Mouse (Mus musculus): ENCODE measurements around the gene Stk39. TPM values are rescaled to one million over a fixed set of nuclear protein-coding genes. Genes with fewer than 3 reads are reported as not detected.

Stk39 gene
- polyA plus RNA-seq, 1 experiment from 2014 or later = 26.9 TPM

DNA sequence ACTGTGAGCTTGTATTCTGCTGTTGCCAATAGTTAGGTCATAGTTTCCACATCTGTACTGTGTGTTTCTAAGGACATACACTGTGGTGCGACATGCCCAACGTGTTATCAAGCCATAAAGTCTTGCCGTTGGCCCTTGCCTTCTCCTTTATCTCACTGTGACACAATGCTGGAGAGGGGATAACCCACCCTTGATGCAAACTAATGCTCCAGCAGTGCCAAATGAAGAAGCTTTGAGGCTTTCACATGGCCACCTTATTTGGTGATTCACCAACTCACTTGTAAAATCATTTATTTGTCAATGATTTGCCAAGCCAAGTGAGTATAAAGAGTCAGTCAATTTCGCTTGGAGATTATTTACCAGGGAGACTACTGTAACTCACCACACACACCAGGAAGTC, 46.0 kb downstream of the Stk39 start:
- Histone ChIP-seq H3K27me3 (replicated peaks; ENCODE audit: control insufficient read depth, insufficient read depth, low read length) (no peaks in the 10 kb centered on the region), H3K4me2 (ENCODE audit: low read depth, low read length) (no peak overlapping the region), H3K4me1 (ENCODE audit: control insufficient read depth, insufficient read depth, low read length) (no peaks in the 10 kb centered on the region), H3K27ac (replicated peaks; ENCODE audit: low read depth, low read length) (no peak overlapping the region), H3K9me3 (ENCODE audit: control insufficient read depth, low read length) (no peaks in the 10 kb centered on the region), H3K36me3 (ENCODE audit: control insufficient read depth, insufficient read depth, low read length) (no peaks in the 10 kb centered on the region), H3K9ac (ENCODE audit: low read depth, low read length) (no peak overlapping the region), H3K4me3 (ENCODE audit: low read depth, low read length) (no peak overlapping the region)
- 90% methylated on average over 4 of the region's 4 CpGs for WGBS
- no peak for ATAC-seq (ENCODE audit: low read depth)
- no peak for DNase-seq (ENCODE audit: low spot score)

DNA sequence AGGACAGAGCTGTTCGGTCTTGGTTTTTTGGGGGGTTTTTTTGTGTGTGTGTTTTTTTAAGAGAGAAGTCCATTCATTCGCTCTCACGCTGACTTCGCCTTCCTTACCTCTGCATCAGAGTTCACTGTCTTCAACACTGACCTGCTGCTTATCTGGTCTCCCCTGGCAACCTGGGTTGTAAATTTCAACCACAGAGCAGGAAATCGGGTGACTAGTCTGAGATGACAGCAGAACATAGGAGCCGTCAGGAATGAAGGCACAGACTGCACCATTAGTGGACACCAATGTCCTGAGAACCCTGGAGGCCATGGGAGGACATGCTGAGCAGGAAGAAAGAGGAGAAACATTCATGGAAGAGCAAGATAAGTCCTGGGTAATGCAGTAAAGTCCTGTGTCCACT, 51.1 kb downstream of the Stk39 start:
- no peaks in the 10 kb centered on the region for H3K27me3 ChIP-seq (replicated peaks; ENCODE audit: control insufficient read depth, insufficient read depth, low read length)
- no peak overlapping the region for H3K27ac ChIP-seq (replicated peaks; ENCODE audit: low read depth, low read length)
- H3K36me3 ChIP-seq (ENCODE audit: control insufficient read depth, insufficient read depth, low read length) = no peaks in the 10 kb centered on the region
- no peak overlapping the region for H3K4me2 ChIP-seq (ENCODE audit: low read depth, low read length)
- H3K9me3 ChIP-seq (ENCODE audit: control insufficient read depth, low read length) = no peaks in the 10 kb centered on the region
- DNase-seq (ENCODE audit: low spot score) (no peak), ATAC-seq (ENCODE audit: low read depth) (no peak)
- H3K4me3 ChIP-seq (ENCODE audit: low read depth, low read length) = no peak overlapping the region
- 76% methylated on average over 6 of the region's 6 CpGs for WGBS
- H3K9ac ChIP-seq (ENCODE audit: low read depth, low read length) = no peak overlapping the region
- H3K4me1 ChIP-seq (ENCODE audit: control insufficient read depth, insufficient read depth, low read length) = no peaks in the 10 kb centered on the region

- DNase-seq (ENCODE audit: low spot score) = no peak
- no peak overlapping the region for H3K4me2 ChIP-seq (ENCODE audit: low read depth, low read length)
- H3K27me3 ChIP-seq (replicated peaks; ENCODE audit: control insufficient read depth, insufficient read depth, low read length) = no peaks in the 10 kb centered on the region
- H3K9ac ChIP-seq (ENCODE audit: low read depth, low read length) = no peak overlapping the region
- no peaks in the 10 kb centered on the region for H3K36me3 ChIP-seq (ENCODE audit: control insufficient read depth, insufficient read depth, low read length)
- no peak for ATAC-seq (ENCODE audit: low read depth)
- no peak overlapping the region for H3K27ac ChIP-seq (replicated peaks; ENCODE audit: low read depth, low read length)
- no peak overlapping the region for H3K4me3 ChIP-seq (ENCODE audit: low read depth, low read length)
- WGBS = 88% methylated on average over 6 of the region's 6 CpGs
- H3K9me3 ChIP-seq (ENCODE audit: control insufficient read depth, low read length) = no peaks in the 10 kb centered on the region
- H3K4me1 ChIP-seq (ENCODE audit: control insufficient read depth, insufficient read depth, low read length) = no peaks in the 10 kb centered on the region
These were observed 51.8 kb downstream of the Stk39 start for GRCm38 (mm10) chr2:68420223-68420622.

DNA sequence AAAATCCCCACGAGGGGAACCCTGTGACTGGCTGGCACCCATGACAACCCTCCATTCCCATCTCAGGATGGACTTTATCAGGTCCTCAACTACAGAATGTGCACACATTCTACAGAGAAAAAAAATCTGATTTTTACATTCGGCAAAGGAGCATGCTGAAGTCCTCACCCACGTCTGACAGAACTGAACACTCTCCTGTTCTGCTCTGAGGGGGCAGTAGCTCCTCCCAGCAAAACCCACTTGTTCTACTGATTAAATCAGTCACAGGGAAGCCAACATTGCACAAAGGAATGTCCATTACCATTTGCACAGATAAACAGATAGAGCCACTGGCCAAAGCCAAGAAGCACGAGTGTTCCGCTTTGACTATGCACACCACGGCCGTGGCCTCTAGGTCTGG, 52.3 kb downstream of the Stk39 start:
- H3K9me3 ChIP-seq (ENCODE audit: control insufficient read depth, low read length) = no peaks in the 10 kb centered on the region
- DNase-seq (ENCODE audit: low spot score) (no peak), ATAC-seq (ENCODE audit: low read depth) (no peak)
- H3K4me1 ChIP-seq (ENCODE audit: control insufficient read depth, insufficient read depth, low read length) = no peaks in the 10 kb centered on the region
- no peaks in the 10 kb centered on the region for H3K27me3 ChIP-seq (replicated peaks; ENCODE audit: control insufficient read depth, insufficient read depth, low read length)
- no peak overlapping the region for H3K4me3 ChIP-seq (ENCODE audit: low read depth, low read length)
- no peak overlapping the region for H3K4me2 ChIP-seq (ENCODE audit: low read depth, low read length)
- H3K36me3 ChIP-seq (ENCODE audit: control insufficient read depth, insufficient read depth, low read length) = no peaks in the 10 kb centered on the region
- no peak overlapping the region for H3K27ac ChIP-seq (replicated peaks; ENCODE audit: low read depth, low read length)
- H3K9ac ChIP-seq (ENCODE audit: low read depth, low read length) = no peak overlapping the region
- WGBS = 85% methylated on average over 7 of the region's 7 CpGs

DNA sequence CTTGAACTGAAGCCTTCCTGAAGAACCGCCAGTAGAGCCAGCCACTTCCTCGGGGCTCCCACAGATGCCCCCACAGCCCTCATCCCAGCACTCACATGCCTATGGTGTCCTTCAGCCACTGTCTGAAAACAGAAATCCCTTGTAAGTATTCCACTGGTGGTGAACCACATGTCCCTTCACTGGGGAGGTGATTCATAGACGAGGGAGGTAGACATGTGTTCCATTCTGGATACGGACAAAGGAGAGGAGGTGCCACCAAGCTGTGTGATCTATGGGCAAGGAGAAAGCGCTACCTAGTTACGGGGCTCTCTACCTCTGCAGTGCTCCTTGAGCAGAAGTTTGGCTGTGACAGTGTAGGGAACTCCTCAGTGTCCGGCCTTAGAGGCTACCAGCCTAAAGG, 52.9 kb downstream of the Stk39 start:
- Histone ChIP-seq H3K9me3 (ENCODE audit: control insufficient read depth, low read length) (no peaks in the 10 kb centered on the region), H3K27me3 (replicated peaks; ENCODE audit: control insufficient read depth, insufficient read depth, low read length) (no peaks in the 10 kb centered on the region), H3K27ac (replicated peaks; ENCODE audit: low read depth, low read length) (no peak overlapping the region), H3K4me3 (ENCODE audit: low read depth, low read length) (no peak overlapping the region), H3K36me3 (ENCODE audit: control insufficient read depth, insufficient read depth, low read length) (no peaks in the 10 kb centered on the region), H3K4me2 (ENCODE audit: low read depth, low read length) (no peak overlapping the region), H3K9ac (ENCODE audit: low read depth, low read length) (no peak overlapping the region), H3K4me1 (ENCODE audit: control insufficient read depth, insufficient read depth, low read length) (no peaks in the 10 kb centered on the region)
- DNase-seq (ENCODE audit: low spot score) (no peak), ATAC-seq (ENCODE audit: low read depth) (no peak)
- 90% methylated on average over 7 of the region's 7 CpGs for WGBS

GRCm38 (mm10) chr2:68417081-68417480, 55.0 kb downstream of the Stk39 start:
- no peak for ATAC-seq (ENCODE audit: low read depth)
- WGBS = 89% methylated on average over 5 of the region's 5 CpGs

GRCm38 (mm10) chr2:68415691-68416090, 56.4 kb downstream of the Stk39 start:
- no peak for ATAC-seq (ENCODE audit: low read depth)
- Histone ChIP-seq H3K9me3 (ENCODE audit: control insufficient read depth, low read length) (no peaks in the 10 kb centered on the region), H3K36me3 (ENCODE audit: control insufficient read depth, insufficient read depth, low read length) (no peaks in the 10 kb centered on the region), H3K27me3 (replicated peaks; ENCODE audit: control insufficient read depth, insufficient read depth, low read length) (no peaks in the 10 kb centered on the region), H3K27ac (replicated peaks; ENCODE audit: low read depth, low read length) (no peak overlapping the region), H3K4me3 (ENCODE audit: low read depth, low read length) (no peak overlapping the region), H3K4me2 (ENCODE audit: low read depth, low read length) (no peak overlapping the region), H3K9ac (ENCODE audit: low read depth, low read length) (no peak overlapping the region), H3K4me1 (ENCODE audit: control insufficient read depth, insufficient read depth, low read length) (0 out of 2 replicates have a peak, but pooled peaks cover 5% of the 10 kb centered on the region)
- DNase-seq (ENCODE audit: low spot score) = no peak
- 69% methylated on average over 6 of the region's 6 CpGs for WGBS

More at GRCm38 (mm10) chr2:68417081-68417480, 55.0 kb downstream of the Stk39 start:
- Histone ChIP-seq H3K9me3 (ENCODE audit: control insufficient read depth, low read length) (no peaks in the 10 kb centered on the region), H3K36me3 (ENCODE audit: control insufficient read depth, insufficient read depth, low read length) (no peaks in the 10 kb centered on the region), H3K27ac (replicated peaks; ENCODE audit: low read depth, low read length) (no peak overlapping the region), H3K4me3 (ENCODE audit: low read depth, low read length) (no peak overlapping the region), H3K27me3 (replicated peaks; ENCODE audit: control insufficient read depth, insufficient read depth, low read length) (no peaks in the 10 kb centered on the region), H3K4me1 (ENCODE audit: control insufficient read depth, insufficient read depth, low read length) (0 out of 2 replicates have a peak, but pooled peaks cover 2% of the 10 kb centered on the region), H3K9ac (ENCODE audit: low read depth, low read length) (no peak overlapping the region), H3K4me2 (ENCODE audit: low read depth, low read length) (no peak overlapping the region)
- no peak for DNase-seq (ENCODE audit: low spot score)

DNA sequence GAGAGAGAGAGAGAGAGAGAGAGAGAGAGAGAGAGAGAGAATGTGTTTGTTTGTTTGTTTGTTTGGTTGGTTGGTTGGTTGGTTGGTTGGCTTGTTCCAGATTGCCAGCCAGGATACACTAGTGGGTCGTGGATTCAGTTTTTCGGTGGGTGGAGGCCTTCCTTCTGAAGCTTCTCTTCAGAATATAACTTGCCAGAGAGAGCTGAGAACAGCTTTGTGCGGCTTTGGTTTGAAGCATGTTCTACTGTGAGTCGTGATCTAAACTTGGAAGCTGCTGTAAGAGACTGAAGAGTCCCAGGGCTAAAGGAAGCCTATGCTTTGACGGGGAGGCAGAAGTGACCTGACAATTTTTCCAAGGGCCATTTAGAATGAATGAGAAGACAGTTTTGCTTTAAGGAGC, 59.9 kb downstream of the Stk39 start:
- no peak overlapping the region for H3K4me3 ChIP-seq (ENCODE audit: low read depth, low read length)
- DNase-seq (ENCODE audit: low spot score) (no peak), ATAC-seq (ENCODE audit: low read depth) (no peak)
- no peak overlapping the region for H3K9ac ChIP-seq (ENCODE audit: low read depth, low read length)
- H3K27ac ChIP-seq (replicated peaks; ENCODE audit: low read depth, low read length) = no peak overlapping the region
- H3K36me3 ChIP-seq (ENCODE audit: control insufficient read depth, insufficient read depth, low read length) = no peaks in the 10 kb centered on the region
- 84% methylated on average over 5 of the region's 5 CpGs for WGBS
- H3K4me1 ChIP-seq (ENCODE audit: control insufficient read depth, insufficient read depth, low read length) = peaks cover 17% of the 10 kb centered on the region; the same call in 1 of the 2 replicates
- H3K27me3 ChIP-seq (replicated peaks; ENCODE audit: control insufficient read depth, insufficient read depth, low read length) = no peaks in the 10 kb centered on the region
- no peaks in the 10 kb centered on the region for H3K9me3 ChIP-seq (ENCODE audit: control insufficient read depth, low read length)
- H3K4me2 ChIP-seq (ENCODE audit: low read depth, low read length) = no peak overlapping the region

DNA sequence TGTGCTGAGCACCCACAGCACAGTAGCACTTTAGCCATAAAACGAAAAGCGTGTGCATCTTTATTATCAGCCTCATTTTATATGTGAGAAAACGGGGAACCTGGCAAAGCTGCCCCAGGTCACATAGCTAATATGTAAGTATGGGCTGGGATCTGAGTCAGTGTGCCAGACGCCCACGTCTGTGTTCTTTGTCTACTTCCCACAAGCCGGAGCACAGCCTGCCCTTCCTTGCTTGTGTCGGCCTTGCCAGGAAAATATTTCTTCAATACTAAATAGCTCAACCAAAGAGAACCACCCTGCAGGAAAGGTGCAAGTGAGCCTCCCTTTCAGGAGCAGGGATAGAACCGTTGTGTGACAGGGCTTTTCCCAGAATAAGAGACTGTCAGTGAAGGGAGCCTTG, 60.9 kb downstream of the Stk39 start:
- peaks cover 26% of the 10 kb centered on the region; the same call in 1 of the 2 replicates for H3K4me1 ChIP-seq (ENCODE audit: control insufficient read depth, insufficient read depth, low read length)
- no peak overlapping the region for H3K4me2 ChIP-seq (ENCODE audit: low read depth, low read length)
- H3K27ac ChIP-seq (replicated peaks; ENCODE audit: low read depth, low read length) = no peak overlapping the region
- no peak overlapping the region for H3K4me3 ChIP-seq (ENCODE audit: low read depth, low read length)
- 71% methylated on average over 8 of the region's 8 CpGs for WGBS
- H3K9ac ChIP-seq (ENCODE audit: low read depth, low read length) = no peak overlapping the region
- no peaks in the 10 kb centered on the region for H3K9me3 ChIP-seq (ENCODE audit: control insufficient read depth, low read length)
- DNase-seq (ENCODE audit: low spot score) = no peak
- H3K36me3 ChIP-seq (ENCODE audit: control insufficient read depth, insufficient read depth, low read length) = no peaks in the 10 kb centered on the region
- no peak for ATAC-seq (ENCODE audit: low read depth)
- no peaks in the 10 kb centered on the region for H3K27me3 ChIP-seq (replicated peaks; ENCODE audit: control insufficient read depth, insufficient read depth, low read length)
